Mouse (Mus musculus) gonadal fat pad, adult 2 months (tissue): ENCODE data around the gene Pald1. TPM values are rescaled to one million over a fixed set of nuclear protein-coding genes. Genes with fewer than 3 reads are reported as not detected.

ENCODE experiments used
- DNase-seq: peaks from one replicate; pipeline ENCODE4 v3.0.0-alpha.2; 2012; ENCODE audit warnings: low read depth
- polyA plus RNA-seq: library from polyadenylated mRNA; depleted of rRNA; stranded (reverse); fragments of >200 nt; gene quantifications from 2 replicates; pipeline ENCODE4 v1.2.3, GENCODE M21; 2012; rRNA removed

The Pald1 gene
- polyA plus RNA-seq, 1 experiment: 18.8 TPM

GRCm38 (mm10) chr10:61281115-61281514 is 102.2 kb downstream of the Pald1 start:
- DNase-seq: no peak

DNA sequence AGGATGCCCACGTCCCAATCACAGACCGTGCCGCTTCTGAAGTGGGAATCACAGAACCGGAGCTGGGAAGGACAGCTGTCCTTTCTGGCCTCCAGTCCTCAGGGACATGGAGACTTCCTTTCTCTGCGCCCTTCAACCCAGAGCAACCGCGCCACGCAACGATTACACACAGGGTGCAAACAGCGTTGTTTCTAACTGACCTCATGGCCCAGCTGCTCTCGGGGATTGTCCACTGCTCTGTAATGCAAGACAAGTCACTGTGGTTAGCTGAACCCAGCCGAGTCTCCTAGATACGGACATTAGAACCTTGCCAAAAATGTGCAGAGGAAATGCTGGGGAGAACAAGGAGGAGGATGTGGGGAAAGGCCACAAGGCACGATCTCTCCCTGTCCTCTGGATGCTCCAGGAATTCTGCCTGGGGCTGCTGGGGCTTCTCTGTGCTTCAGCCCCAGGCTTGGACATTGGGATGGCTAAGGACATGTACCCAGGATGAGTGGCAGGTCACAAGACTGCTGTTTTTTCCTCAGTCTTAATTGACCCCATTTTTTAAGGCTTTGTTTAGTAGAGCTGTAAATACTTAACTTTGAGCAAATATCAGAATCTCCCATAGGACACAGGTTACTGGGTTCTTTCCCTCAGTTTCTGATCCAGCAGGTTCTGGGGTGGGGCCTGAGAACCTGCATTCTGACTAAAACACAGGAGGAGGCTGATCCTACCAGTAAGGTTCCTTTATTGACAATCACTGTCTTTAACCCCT is 105.2 kb downstream of the Pald1 start:
- DNase-seq: no peak

DNA sequence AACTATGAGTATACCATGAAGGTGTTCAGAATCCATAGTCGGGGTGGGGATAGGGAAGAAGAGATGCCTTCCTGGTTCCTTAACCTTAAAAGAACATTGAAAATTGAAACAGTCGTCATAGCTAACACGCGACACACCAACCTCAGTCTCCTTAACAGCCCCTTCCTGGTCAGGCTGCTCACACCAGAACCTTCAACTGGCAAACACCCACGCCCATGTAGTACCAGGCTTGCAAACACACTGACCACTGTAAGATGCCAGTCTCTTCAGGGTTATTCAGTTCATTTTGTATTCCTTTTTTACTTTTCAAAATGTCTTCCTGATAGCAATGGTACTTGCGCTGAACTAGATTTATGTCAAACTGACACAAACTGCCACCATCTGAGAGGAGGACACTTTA is 106.3 kb downstream of the Pald1 start:
- DNase-seq: no peak

- DNase-seq: no peak
Observed at GRCm38 (mm10) chr10:61275669-61276110, 107.6 kb downstream of the Pald1 start.

- no peak for DNase-seq
Observed at GRCm38 (mm10) chr10:61274532-61274931, 108.8 kb downstream of the Pald1 start.

GRCm38 (mm10) chr10:61273844-61274215 is 109.5 kb downstream of the Pald1 start:
- DNase-seq: no peak

- DNase-seq: no peak
Observed at GRCm38 (mm10) chr10:61273081-61273843, 110.1 kb downstream of the Pald1 start, which contains the start of gene Adamts14. Gene Adamts14, minus strand, starts transcription at chr10:61273438.

- DNase-seq: no peak
Observed at GRCm38 (mm10) chr10:61272631-61273030, 110.7 kb downstream of the Pald1 start.

DNA sequence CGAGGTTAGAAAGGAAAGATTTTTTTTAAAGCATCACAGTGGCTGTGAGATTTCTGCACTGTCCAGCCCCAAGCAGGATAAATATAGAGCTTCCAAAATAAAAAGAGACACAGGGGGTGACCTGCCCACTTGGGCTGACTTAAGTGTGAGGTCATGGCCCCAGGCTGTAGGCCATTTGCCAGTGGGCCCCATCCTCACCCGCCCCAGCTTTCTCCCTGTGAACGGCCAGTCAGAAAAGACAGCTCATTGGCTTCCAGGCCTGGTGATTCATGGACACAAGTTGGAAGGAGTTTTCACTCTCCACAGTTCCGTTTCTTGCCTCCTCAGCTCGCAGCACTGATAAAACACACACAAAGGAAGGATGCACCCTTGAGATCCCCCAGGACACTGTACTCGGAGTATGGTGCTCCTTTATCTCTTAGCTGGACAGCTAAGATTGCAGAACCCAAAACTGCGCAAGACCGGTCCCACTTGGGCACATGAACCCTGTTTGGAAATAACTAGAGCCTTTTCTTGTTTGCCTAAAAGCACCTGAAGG is 111.2 kb downstream of the Pald1 start:
- DNase-seq: no peak

Other genes starting within 250 kb of the Pald1 start
- 45.8 and 49.6 TPM in 2 replicates for gene Sgpl1, start 235.8 kb downstream of the Pald1 start, polyA plus RNA-seq
- gene Tbata, start 211.6 kb downstream of the Pald1 start, polyA plus RNA-seq: 2.1 and 2.6 TPM in 2 replicates
- gene Adamts14, start 110.1 kb downstream of the Pald1 start, polyA plus RNA-seq: 3.6 and 3.8 TPM in 2 replicates
- gene Prf1, start 85.7 kb downstream of the Pald1 start, polyA plus RNA-seq: 0.77 and 0.84 TPM in 2 replicates
- gene Nodal, start 34.4 kb upstream of the Pald1 start, polyA plus RNA-seq: 0.26 TPM in 1 of 2 replicates, not detected in the other
- gene Eif4ebp2, start 69.1 kb upstream of the Pald1 start, polyA plus RNA-seq: 71.1 and 80.4 TPM in 2 replicates
- gene Lrrc20, start 92.3 kb upstream of the Pald1 start, polyA plus RNA-seq: 8.3 and 8.4 TPM in 2 replicates
- gene Npffr1, start 212.0 kb upstream of the Pald1 start, polyA plus RNA-seq: 0.32 and 0.39 TPM in 2 replicates